Mouse (Mus musculus) kidney, adult 2 months (tissue): ENCODE results near the gene Timeless. TPM values are rescaled to one million over a fixed set of nuclear protein-coding genes. Genes with fewer than 3 reads are reported as not detected.

ENCODE experiments used
- DNase-seq: peaks from one replicate; pipeline ENCODE4 v3.0.0; 2021
- H3K27ac ChIP-seq: fragments of 200-500 bp; 2 replicates; pipeline ENCODE4 v1.5.1; 2012; ENCODE audit warnings: low read depth, low read length, control low read depth, inconsistent platforms; ENCODE audit not compliant: insufficient read depth
- H3K27me3 ChIP-seq: fragments of 200-500 bp; replicated peaks from 2 replicates; pipeline ENCODE4 v1.6.1; 2012; ENCODE audit warnings: mild to moderate bottlenecking, moderate library complexity, low read length, inconsistent platforms; ENCODE audit not compliant: control insufficient read depth, insufficient read depth
- H3K36me3 ChIP-seq: fragments of 200-500 bp; 2 replicates; pipeline ENCODE4 v1.6.1; 2012; ENCODE audit warnings: mild to moderate bottlenecking, moderate library complexity, low read length, inconsistent platforms; ENCODE audit not compliant: control insufficient read depth, insufficient read depth
- H3K4me1 ChIP-seq: fragments of 200-500 bp; 2 replicates; pipeline ENCODE4 v1.6.1; 2011; ENCODE audit warnings: low read length; ENCODE audit not compliant: control insufficient read depth, insufficient read depth
- H3K4me3 ChIP-seq: fragments of 200-500 bp; 2 replicates; pipeline ENCODE4 v1.5.1; 2011; ENCODE audit warnings: mild to moderate bottlenecking, low read depth, low read length, control low read depth; ENCODE audit not compliant: insufficient read depth
- CTCF ChIP-seq: fragments of 200-500 bp; conservative IDR thresholded peaks from 2 replicates; pipeline ENCODE4 v1.5.1; 2011; ENCODE audit warnings: low read depth, mild to moderate bottlenecking, control low read depth, low read length, moderate library complexity, mixed read lengths; ENCODE audit not compliant: insufficient read depth, insufficient read length
- POLR2A ChIP-seq: fragments of 200-500 bp; IDR thresholded peaks from one replicate; pipeline ENCODE4 v1.6.1; 2011; ENCODE audit warnings: low read depth, low read length, control low read depth
- WGBS: fragments of 180-500 bp; shearing (Covaris S2); methylation state at CpG from one replicate; pipeline ENCODE4 v1.1.7; 2018; 5-methylcytosine and 5-hydroxymethylcytosine counted together
- polyA plus RNA-seq: library from polyadenylated mRNA; depleted of rRNA; stranded (reverse); fragments of >200 nt; gene quantifications from 2 replicates; pipeline ENCODE4 v1.2.3, GENCODE M21; 2012; rRNA removed

The Timeless gene
- polyA plus RNA-seq, 1 experiment = 3.8 TPM

- peak overlapping the region; percentile 82 for H3K4me3 ChIP-seq
- 29% methylated on average over 3 of the region's 3 CpGs for WGBS
- DNase-seq = peak; percentile 9
These were observed 70.5 kb downstream of the Timeless start for GRCm38 (mm10) chr10:128302357-128302756.

More at GRCm38 (mm10) chr10:128302357-128302756, 70.5 kb downstream of the Timeless start:
- Histone ChIP-seq H3K27ac (peak overlapping the region; percentile 96), H3K27me3 (no peaks in the 10 kb centered on the region), H3K36me3 (no peaks in the 10 kb centered on the region), H3K4me1 (peaks cover 8% of the 10 kb centered on the region; the same call in 1 of the 2 replicates)
- TF ChIP-seq CTCF (no peak), POLR2A (no peak)

Other genes starting within 250 kb of the Timeless start
- not detected in 2 replicates for gene Hsd17b6, start 224.5 kb upstream of the Timeless start, polyA plus RNA-seq
- 3.4 and 3.6 TPM in 2 replicates for gene Prim1, start 216.9 kb upstream of the Timeless start, polyA plus RNA-seq
- 195 and 258 TPM in 2 replicates for gene Naca, start 196.5 kb upstream of the Timeless start, polyA plus RNA-seq
- gene Ptges3, start 173.1 kb upstream of the Timeless start, polyA plus RNA-seq = 28.2 and 32.5 TPM in 2 replicates
- 4,550 and 7,521 TPM in 2 replicates for gene Atp5b, start 148.8 kb upstream of the Timeless start, polyA plus RNA-seq
- gene Baz2a, start 140.5 kb upstream of the Timeless start, polyA plus RNA-seq = 21.6 and 22.5 TPM in 2 replicates
- gene Rbms2, start 51.8 kb upstream of the Timeless start, polyA plus RNA-seq = 69.0 and 70.1 TPM in 2 replicates
- 0.33 and 0.61 TPM in 2 replicates for gene Gls2, start 37.6 kb upstream of the Timeless start, polyA plus RNA-seq
- gene Spryd4, start 20.3 kb upstream of the Timeless start, polyA plus RNA-seq = 15.5 and 17.3 TPM in 2 replicates
- not detected in 2 replicates for gene Mip, start 6.2 kb upstream of the Timeless start, polyA plus RNA-seq
- not detected in 2 replicates for gene Apon, start 22.0 kb downstream of the Timeless start, polyA plus RNA-seq
- 0.08 and 0.30 TPM in 2 replicates for gene Apof, start 36.6 kb downstream of the Timeless start, polyA plus RNA-seq
- 18.6 TPM in 2 replicates for gene Stat2, start 38.5 kb downstream of the Timeless start, polyA plus RNA-seq
- 0.05 and 0.10 TPM in 2 replicates for gene Il23a, start 66.7 kb downstream of the Timeless start, polyA plus RNA-seq
- gene Pan2, start 71.3 kb downstream of the Timeless start, polyA plus RNA-seq = 18.1 and 21.1 TPM in 2 replicates
- 90.8 and 118 TPM in 2 replicates for gene Cnpy2, start 90.4 kb downstream of the Timeless start, polyA plus RNA-seq
- 252 and 273 TPM in 2 replicates for gene Cs, start 105.7 kb downstream of the Timeless start, polyA plus RNA-seq
- 58.7 and 72.3 TPM in 2 replicates for gene Coq10a, start 136.9 kb downstream of the Timeless start, polyA plus RNA-seq
- 21.5 and 22.5 TPM in 2 replicates for gene Ankrd52, start 145.1 kb downstream of the Timeless start, polyA plus RNA-seq
- 114 and 137 TPM in 2 replicates for gene Slc39a5, start 169.2 kb downstream of the Timeless start, polyA plus RNA-seq
- 33.2 and 37.8 TPM in 2 replicates for gene Nabp2, start 179.4 kb downstream of the Timeless start, polyA plus RNA-seq
- 19.5 and 19.6 TPM in 2 replicates for gene Rnf41, start 179.6 kb downstream of the Timeless start, polyA plus RNA-seq
- gene Smarcc2, start 227.2 kb downstream of the Timeless start, polyA plus RNA-seq = 81.3 and 81.4 TPM in 2 replicates